Mouse (Mus musculus) right cerebral cortex, postnatal 25 days (tissue): ENCODE measurements at regions not wholly inside any gene's neighbourhood (a gene's known extent, or its start where the extent isn't known, plus 50 kb on each side); places are given as distances from the start of the nearest gene placed in this dataset.

ENCODE experiments used
- DNase-seq: peaks from one replicate; pipeline ENCODE4 v3.0.0; 2022

DNA sequence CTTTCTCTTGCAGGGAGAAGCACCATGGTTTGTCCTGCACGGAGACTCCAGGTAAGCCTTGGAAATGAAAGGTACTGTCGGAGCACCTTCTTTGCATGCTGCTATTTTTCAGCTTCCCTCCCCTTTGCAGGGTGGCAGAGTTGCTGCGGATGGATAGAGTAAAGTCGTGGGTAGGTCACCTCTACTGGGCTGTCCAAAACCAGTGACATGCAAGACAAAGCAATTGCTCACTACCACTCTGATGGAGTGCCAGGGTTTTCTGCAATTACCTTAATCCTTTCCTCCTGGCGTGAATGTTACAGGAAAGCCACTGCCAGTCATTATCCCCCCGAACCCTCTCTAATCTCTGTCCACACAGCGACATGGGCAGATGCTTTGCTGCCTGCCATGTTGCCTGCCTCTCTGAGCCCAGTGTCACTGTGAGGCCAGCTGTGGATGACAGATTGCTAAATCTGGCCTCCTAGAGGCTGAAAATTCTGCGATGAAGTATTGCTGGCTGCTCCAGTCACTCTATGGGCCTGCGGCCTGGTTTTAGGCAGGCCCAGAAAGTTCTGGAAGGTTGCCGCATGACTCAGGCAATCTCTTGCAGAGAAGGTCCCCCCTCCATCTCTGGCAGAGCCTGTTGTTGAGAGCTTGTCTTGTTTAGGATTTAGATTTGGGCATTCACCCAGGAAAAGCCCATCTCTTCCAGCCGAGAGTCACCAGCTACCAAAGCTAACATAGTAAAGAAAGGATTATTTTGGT is 54.1 kb upstream of the Sod3 start:
- DNase-seq, result peak; percentile 20

GRCm38 (mm10) chr5:52296303-52296702 is 67.3 kb upstream of the Sod3 start:
- DNase-seq, result no peak

GRCm38 (mm10) chr5:52294466-52294865 is 69.1 kb upstream of the Sod3 start:
- DNase-seq, result no peak

DNA sequence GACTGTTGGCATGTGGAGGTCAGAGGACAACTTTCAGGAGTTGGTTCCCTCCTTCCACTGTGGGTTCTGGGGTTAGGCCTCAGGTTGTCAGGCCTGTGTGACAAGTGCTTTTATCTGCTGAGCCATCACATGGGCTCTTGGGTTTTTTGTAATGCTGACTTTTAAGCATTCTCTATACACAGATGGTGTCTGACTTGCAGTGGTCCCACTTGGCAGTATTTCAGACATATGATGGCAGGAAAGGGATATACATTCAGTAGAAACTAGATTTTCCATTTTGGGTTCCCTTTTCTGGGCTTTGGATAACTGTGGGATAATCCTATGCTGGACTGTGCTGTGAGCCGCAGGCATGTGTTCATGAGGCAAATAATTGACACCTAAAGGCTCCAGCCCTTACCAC is 75.3 kb upstream of the Sod3 start:
- no peak for DNase-seq

DNA sequence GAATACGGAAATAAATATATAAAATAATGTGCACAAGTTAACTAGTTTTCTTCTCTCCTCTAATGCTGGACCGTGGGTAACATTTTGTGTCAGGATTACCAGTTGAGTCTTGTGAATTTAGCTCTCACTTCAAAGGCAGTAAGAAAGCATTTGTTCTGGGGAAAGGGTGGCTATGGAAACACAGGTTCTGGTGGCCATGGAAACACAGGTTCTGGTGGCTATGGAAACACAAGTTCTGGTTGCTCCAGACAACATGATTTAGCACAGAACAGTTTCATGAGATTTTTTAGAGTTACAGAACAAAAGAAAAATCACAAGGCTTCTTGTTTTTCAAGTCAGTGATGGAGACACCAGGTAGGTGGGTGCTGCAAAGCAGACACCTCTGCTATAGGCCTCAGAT is 82.7 kb upstream of the Sod3 start:
- DNase-seq, result peak; percentile 8

- DNase-seq, result no peak
Measured at GRCm38 (mm10) chr5:52278111-52278510, 85.5 kb upstream of the Sod3 start.

- peak; percentile 53 for DNase-seq
Measured at GRCm38 (mm10) chr5:52263214-52263613, 72.9 kb upstream of the Dhx15 start.

- no peak for DNase-seq
Measured at GRCm38 (mm10) chr5:52258075-52258474, 67.8 kb upstream of the Dhx15 start.

GRCm38 (mm10) chr5:52254602-52255071 is 64.3 kb upstream of the Dhx15 start:
- DNase-seq, result no peak

GRCm38 (mm10) chr5:52249804-52250203 is 59.5 kb upstream of the Dhx15 start:
- no peak for DNase-seq

GRCm38 (mm10) chr5:52243931-52244330 is 53.6 kb upstream of the Dhx15 start:
- no peak for DNase-seq

DNA sequence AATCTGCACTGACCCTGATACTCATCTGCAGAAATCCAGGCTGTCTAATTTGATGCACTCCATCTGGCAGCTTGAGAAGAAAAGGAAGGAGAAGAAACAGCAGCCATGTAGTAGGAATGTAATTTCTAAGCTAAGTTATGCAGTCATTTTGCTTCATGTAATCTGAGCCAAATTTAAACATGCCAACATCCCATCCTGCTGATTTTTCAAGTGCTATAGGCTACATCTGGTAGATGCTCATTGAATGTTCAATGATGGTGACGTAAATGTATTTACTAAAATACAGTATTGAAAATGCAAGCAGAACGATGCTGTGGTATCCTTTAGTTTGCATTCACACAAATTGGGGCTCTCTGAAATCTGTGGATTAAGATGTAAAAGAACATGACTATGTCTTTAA is 52.1 kb upstream of the Dhx15 start:
- no peak for DNase-seq

GRCm38 (mm10) chr5:52240540-52240939 is 50.2 kb upstream of the Dhx15 start:
- DNase-seq, result no peak
